Comparison of ENCODE assay signal across 8 mouse cellular contexts in the genomic region with DNA sequence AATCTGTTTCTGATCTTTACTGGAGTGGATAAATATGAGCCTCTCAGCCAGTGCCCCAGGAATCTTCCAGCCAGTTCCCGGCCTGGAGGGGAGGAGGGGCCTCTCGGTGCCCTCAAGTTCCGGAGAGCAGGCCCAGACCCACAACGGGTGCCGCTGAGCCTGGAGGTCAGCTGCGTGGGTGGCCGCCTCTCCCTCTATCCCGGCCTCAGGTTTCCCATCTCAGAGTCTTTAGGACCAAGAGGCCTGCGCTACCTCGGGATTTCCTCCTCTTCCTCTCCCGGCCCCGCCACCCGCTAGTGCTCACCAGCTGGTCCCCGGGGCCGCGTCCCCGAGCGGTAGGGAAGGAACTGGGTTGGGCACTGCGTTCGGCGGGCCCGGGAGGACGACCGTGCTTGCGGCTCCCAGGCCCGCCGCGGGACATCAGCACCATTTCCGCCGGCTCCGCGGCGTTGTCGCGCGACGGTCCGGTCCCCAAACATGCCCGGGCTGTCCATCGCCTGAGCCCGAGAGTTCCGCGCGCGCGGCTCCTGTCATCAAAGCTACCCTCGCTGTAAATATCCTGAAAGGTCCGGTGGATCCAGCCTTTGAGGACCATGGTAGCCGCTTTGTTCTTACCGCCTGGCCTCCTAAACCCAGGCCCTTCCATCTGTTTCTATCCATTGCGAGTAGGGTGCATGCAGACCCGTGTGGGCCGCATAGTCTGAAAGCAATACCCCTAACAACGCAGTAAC. TPM values are rescaled to one million over a fixed set of nuclear protein-coding genes. Genes with fewer than 3 reads are reported as not detected.
DNase-seq lines count a peak whose midpoint lies in the region; ATAC-seq and TF ChIP-seq lines count a peak whose summit lies in the region.

No protein-coding gene starts in this region.

- intact Hi-C loops in heart, postnatal 14 days (cut with DNase I), result loop anchor here (2.0 kb wide), 1 partner anchor 43 kb away; a partner anchor contains a TSS

- peak overlapping the region; percentile 88 for H3K4me3 ChIP-seq in ES-Bruce4 (ENCODE audit: low read depth, low read length)
- peak overlapping the region; percentile 80 for H3K4me3 ChIP-seq in forebrain, embryonic 13.5 days
- peak overlapping the region; percentile 97 for H3K4me3 ChIP-seq in layer of hippocampus, adult 2 months

- no peak for TF ChIP-seq CTCF in ES-Bruce4 (IDR thresholded peaks at IDR 0.05; ENCODE audit: low read depth, low read length)
- TF ChIP-seq CTCF in brain, embryonic 14.5 days (IDR thresholded peaks at IDR 0.05; ENCODE audit: borderline replicate concordance, extremely low read depth, insufficient read depth, insufficient read length), result no peak
- TF ChIP-seq CTCF in layer of hippocampus, adult 2 months (conservative IDR thresholded peaks at IDR 0.05), result no peak

- WGBS in forebrain, embryonic 13.5 days, result 3% methylated on average over 53 of the region's 54 CpGs

- H3K4me2 ChIP-seq in forebrain, embryonic 13.5 days, result peak overlapping the region; percentile 74

- no peaks in the 10 kb centered on the region for H3K36me3 ChIP-seq in ES-Bruce4 (ENCODE audit: control insufficient read depth, insufficient read depth, low read length, poor library complexity, severe bottlenecking)
- peaks cover 10% of the 10 kb centered on the region for H3K36me3 ChIP-seq in forebrain, embryonic 13.5 days (ENCODE audit: poor library complexity, severe bottlenecking)

- TF ChIP-seq EP300 in ES-Bruce4 (IDR thresholded peaks at IDR 0.05; ENCODE audit: insufficient read depth, low read depth, low read length), result no peak

- H3K9me3 ChIP-seq in ES-Bruce4 (replicated peaks; ENCODE audit: control insufficient read depth, insufficient read depth, low read length, poor library complexity, severe bottlenecking), result no peaks in the 10 kb centered on the region
- H3K9me3 ChIP-seq in forebrain, embryonic 13.5 days (replicated peaks), result no peaks in the 10 kb centered on the region

- no peaks in the 10 kb centered on the region for H3K4me1 ChIP-seq in ES-Bruce4 (ENCODE audit: control insufficient read depth, insufficient read depth, low read length)
- H3K4me1 ChIP-seq in forebrain, embryonic 13.5 days, result peaks cover 15% of the 10 kb centered on the region

- H3K27me3 ChIP-seq in ES-Bruce4 (ENCODE audit: control insufficient read depth, insufficient read depth, low read length, poor library complexity, severe bottlenecking), result no peaks in the 10 kb centered on the region
- no peaks in the 10 kb centered on the region for H3K27me3 ChIP-seq in forebrain, embryonic 13.5 days

- no peak for TF ChIP-seq POLR2A in ES-Bruce4 (IDR thresholded peaks at IDR 0.05; ENCODE audit: insufficient read depth, low read length)
- peak; percentile 82 for TF ChIP-seq POLR2A in brain, embryonic 14.5 days (IDR thresholded peaks at IDR 0.05; ENCODE audit: borderline replicate concordance, extremely low read depth, insufficient read depth, insufficient read length, poor library complexity, severe bottlenecking)

- H3K27ac ChIP-seq in ES-Bruce4 (ENCODE audit: insufficient read depth, low read length), result no peak overlapping the region
- H3K27ac ChIP-seq in forebrain, embryonic 13.5 days, result peak overlapping the region; percentile 82
- H3K27ac ChIP-seq in layer of hippocampus, adult 2 months, result peak overlapping the region; percentile 97

- peak overlapping the region; percentile 76 for H3K9ac ChIP-seq in ES-Bruce4 (ENCODE audit: low read depth, poor library complexity, severe bottlenecking)
- H3K9ac ChIP-seq in forebrain, embryonic 13.5 days, result peak overlapping the region; percentile 95

- peak; percentile 74 for ATAC-seq in forebrain, embryonic 13.5 days

- DNase-seq in brain, embryonic 14.5 days (ENCODE audit: low read depth), result peak; percentile 90
- DNase-seq in heart, postnatal 14 days, result peak; percentile 86 to 88
- DNase-seq in layer of hippocampus, adult 2 months (ENCODE audit: low spot score in 2 of 2), result peak; percentile 58 to 79
- DNase-seq in lung, postnatal 10 days, result peak; percentile 87
- DNase-seq in ovary, postnatal 36 days (ENCODE audit: low spot score), result peak; percentile 81
- peak; percentile 43 to 72 for DNase-seq in thymus, postnatal 10 days (ENCODE audit: low spot score in 2 of 2)

RNA-seq across cellular contexts. Expression of a gene that starts 3.1 kb away (rescaled TPM):
- 61.8 and 62.8 TPM in 2 replicates for polyA plus RNA-seq in ES-Bruce4 (2011; ENCODE audit: insufficient read depth, insufficient read length, low read depth, missing spikeins)
- 117 and 126 TPM in 2 replicates for polyA plus RNA-seq in brain, embryonic 14.5 days (2012; rRNA removed)
- 45.0 and 54.5 TPM in 2 replicates for polyA plus RNA-seq in forebrain, embryonic 13.5 days (2015; fragmentation: Nextera tagmentation; extraction: Ambion mirVana)
- total RNA-seq in heart, postnatal 14 days (2021), result 10 to 100 TPM; 60.6 to 62.7 TPM
- total RNA-seq in layer of hippocampus, adult 2 months (2021), result 100 to 1,000 TPM; 120 TPM

RNA-seq across cellular contexts. Expression of a gene that starts 3.1 kb away (rescaled TPM):
- polyA plus RNA-seq in ES-Bruce4 (2011; ENCODE audit: insufficient read depth, insufficient read length, low read depth, missing spikeins), result 1.2 TPM in 1 of 2 replicates, not detected in the other
- 0.08 and 0.56 TPM in 2 replicates for polyA plus RNA-seq in brain, embryonic 14.5 days (2012; rRNA removed)
- not detected in 2 replicates for polyA plus RNA-seq in forebrain, embryonic 13.5 days (2015; fragmentation: Nextera tagmentation; extraction: Ambion mirVana)
- total RNA-seq in heart, postnatal 14 days (2021), result under 1 TPM in 1 of 2 experiments, not detected in 1; 0.17 TPM
- 1 to 10 TPM; 1.3 to 1.5 TPM for total RNA-seq in layer of hippocampus, adult 2 months (2021)

RNA-seq across cellular contexts. Expression of a gene that starts 10.7 kb away (rescaled TPM):
- polyA plus RNA-seq in ES-Bruce4 (2011; ENCODE audit: insufficient read depth, insufficient read length, low read depth, missing spikeins), result not detected in 2 replicates
- 0.66 and 1.0 TPM in 2 replicates for polyA plus RNA-seq in brain, embryonic 14.5 days (2012; rRNA removed)
- not detected in 2 replicates for polyA plus RNA-seq in forebrain, embryonic 13.5 days (2015; fragmentation: Nextera tagmentation; extraction: Ambion mirVana)
- not detected for total RNA-seq in heart, postnatal 14 days (2021)
- total RNA-seq in layer of hippocampus, adult 2 months (2021), result under 1 TPM; 0.41 to 0.64 TPM

RNA-seq across cellular contexts. Expression of a gene that starts 22.1 kb away (rescaled TPM):
- 21.3 and 22.7 TPM in 2 replicates for polyA plus RNA-seq in ES-Bruce4 (2011; ENCODE audit: insufficient read depth, insufficient read length, low read depth, missing spikeins)
- 88.3 and 98.8 TPM in 2 replicates for polyA plus RNA-seq in brain, embryonic 14.5 days (2012; rRNA removed)
- 39.5 and 45.9 TPM in 2 replicates for polyA plus RNA-seq in forebrain, embryonic 13.5 days (2015; fragmentation: Nextera tagmentation; extraction: Ambion mirVana)
- total RNA-seq in heart, postnatal 14 days (2021), result 10 to 100 TPM; 14.4 to 20.0 TPM
- total RNA-seq in layer of hippocampus, adult 2 months (2021), result 10 to 100 TPM; 50.1 to 51.1 TPM

RNA-seq across cellular contexts. Expression of a gene that starts 43.9 kb away (rescaled TPM):
- 14.2 and 17.0 TPM in 2 replicates for polyA plus RNA-seq in ES-Bruce4 (2011; ENCODE audit: insufficient read depth, insufficient read length, low read depth, missing spikeins)
- 50.4 and 50.5 TPM in 2 replicates for polyA plus RNA-seq in brain, embryonic 14.5 days (2012; rRNA removed)
- polyA plus RNA-seq in forebrain, embryonic 13.5 days (2015; fragmentation: Nextera tagmentation; extraction: Ambion mirVana), result 16.6 and 17.1 TPM in 2 replicates
- 10 to 100 TPM; 11.4 to 13.1 TPM for total RNA-seq in heart, postnatal 14 days (2021)
- total RNA-seq in layer of hippocampus, adult 2 months (2021), result 10 to 100 TPM; 53.6 to 58.8 TPM
